Mouse (Mus musculus) layer of hippocampus, postnatal 36 days (tissue): Measurements from ENCODE around the gene Ltc4s. TPM values are rescaled to one million over a fixed set of nuclear protein-coding genes. Genes with fewer than 3 reads are reported as not detected.

Experiments used
- DNase-seq, 2 experiments: peaks; one replicate each; pipeline ENCODE4 v3.0.0; 2022
- total RNA-seq, 2 experiments: library from RNA; stranded (reverse); gene quantifications; 2 replicates each; pipeline ENCODE4 v1.2.3; 2021

Gene Ltc4s
- 1 to 10 TPM; 5.1 to 8.7 TPM for total RNA-seq

GRCm38 (mm10) chr11:50238324-50238723, at the start of gene Ltc4s:
TSS of gene Ltc4s (minus strand) at chr11:50238616.
- no peak for DNase-seq

DNA sequence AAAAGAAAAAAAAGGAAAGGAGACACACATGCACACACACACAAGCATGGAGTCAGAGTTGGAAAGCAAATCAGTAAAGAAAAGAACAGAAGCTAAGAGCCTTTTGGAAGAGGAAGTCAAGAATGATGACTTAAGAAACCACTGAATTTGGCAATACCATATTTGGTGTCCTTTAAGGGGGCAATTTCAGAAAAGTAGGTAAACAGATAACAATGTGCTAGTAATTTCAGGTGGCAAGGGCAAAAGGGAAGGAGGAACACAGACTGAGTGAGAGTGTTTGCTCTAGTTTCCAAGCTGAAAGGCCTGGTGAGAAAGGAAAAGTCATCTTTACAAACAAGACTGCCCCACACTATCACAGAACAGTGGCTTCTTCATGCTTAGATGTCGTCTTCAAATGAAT, 48.0 kb upstream of the Ltc4s start:
- DNase-seq = no peak

GRCm38 (mm10) chr11:50285696-50286095, 47.3 kb upstream of the Ltc4s start:
- no peak for DNase-seq

GRCm38 (mm10) chr11:50285263-50285662, 46.8 kb upstream of the Ltc4s start:
- no peak for DNase-seq

GRCm38 (mm10) chr11:50280053-50280452, 41.6 kb upstream of the Ltc4s start:
- DNase-seq = no peak

- DNase-seq = no peak
These were observed 40.6 kb upstream of the Ltc4s start for GRCm38 (mm10) chr11:50279005-50279404.

DNA sequence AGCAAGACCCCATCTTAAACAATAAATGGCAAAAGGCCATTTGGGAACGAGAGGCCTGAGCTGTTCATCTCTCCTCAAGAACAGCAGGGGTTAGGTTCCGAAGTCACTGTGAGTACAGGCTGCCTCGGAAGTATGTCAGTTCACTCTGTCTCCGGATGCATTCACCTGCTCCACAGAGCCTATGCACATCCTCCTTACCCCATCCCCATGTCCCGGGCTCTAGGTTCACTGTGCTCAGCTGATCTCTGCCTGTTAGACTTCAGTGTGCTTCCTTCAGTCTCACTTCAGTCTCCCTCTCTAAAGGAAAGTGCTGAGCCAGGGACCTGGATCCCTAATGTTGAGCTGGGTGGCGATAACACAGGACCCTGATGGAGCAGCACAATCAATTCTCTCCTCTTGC, 39.3 kb upstream of the Ltc4s start:
- no peak for DNase-seq

- no peak for DNase-seq
These were observed 38.6 kb upstream of the Ltc4s start for GRCm38 (mm10) chr11:50277025-50277424.

GRCm38 (mm10) chr11:50275568-50276151, 37.2 kb upstream of the Ltc4s start:
- DNase-seq = no peak

DNA sequence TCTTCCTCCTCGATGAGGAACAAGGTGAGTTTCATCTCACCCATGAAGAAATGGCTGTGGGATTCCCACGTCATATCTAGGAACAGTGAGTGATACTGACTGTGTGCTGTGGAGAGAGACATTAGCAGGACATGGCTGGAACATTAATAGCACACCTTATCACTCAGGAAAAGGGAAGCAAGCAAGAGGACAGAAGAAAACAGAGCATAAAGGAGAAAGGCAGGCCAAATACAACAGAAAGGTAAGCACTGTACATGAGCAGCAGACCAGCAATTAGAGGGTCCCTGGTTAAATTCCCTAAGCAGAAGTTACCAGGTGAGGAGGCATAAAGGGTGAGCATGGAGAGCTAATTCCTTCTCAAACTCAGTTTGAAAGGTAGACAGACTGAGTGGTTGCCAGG, 36.7 kb upstream of the Ltc4s start:
- DNase-seq = no peak

- no peak for DNase-seq
These were observed 34.4 kb upstream of the Ltc4s start for GRCm38 (mm10) chr11:50272819-50273218.

DNA sequence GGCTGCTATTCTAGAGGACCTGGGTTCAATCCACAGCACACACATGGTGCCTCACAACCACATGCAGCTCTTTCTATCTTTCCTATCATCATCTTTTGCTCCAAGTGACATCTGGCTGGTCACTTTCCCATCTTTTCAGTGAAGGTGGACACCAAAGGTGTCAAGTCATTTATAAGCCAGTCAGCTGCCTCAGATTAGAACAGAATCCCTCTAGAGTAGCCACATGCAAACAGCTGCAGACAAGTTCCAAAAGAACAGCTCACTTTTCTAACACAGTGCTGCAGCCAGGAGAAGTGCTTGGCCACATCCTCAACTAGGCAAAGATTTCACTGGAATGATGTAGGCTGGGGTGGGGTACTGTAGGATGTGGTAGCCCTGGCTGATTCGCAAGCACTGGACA, 31.5 kb upstream of the Ltc4s start:
- no peak for DNase-seq

- no peak for DNase-seq
These were observed 30.7 kb upstream of the Ltc4s start for GRCm38 (mm10) chr11:50269163-50269562.

- no peak for DNase-seq
These were observed 28.6 kb upstream of the Ltc4s start for GRCm38 (mm10) chr11:50266997-50267396.

DNA sequence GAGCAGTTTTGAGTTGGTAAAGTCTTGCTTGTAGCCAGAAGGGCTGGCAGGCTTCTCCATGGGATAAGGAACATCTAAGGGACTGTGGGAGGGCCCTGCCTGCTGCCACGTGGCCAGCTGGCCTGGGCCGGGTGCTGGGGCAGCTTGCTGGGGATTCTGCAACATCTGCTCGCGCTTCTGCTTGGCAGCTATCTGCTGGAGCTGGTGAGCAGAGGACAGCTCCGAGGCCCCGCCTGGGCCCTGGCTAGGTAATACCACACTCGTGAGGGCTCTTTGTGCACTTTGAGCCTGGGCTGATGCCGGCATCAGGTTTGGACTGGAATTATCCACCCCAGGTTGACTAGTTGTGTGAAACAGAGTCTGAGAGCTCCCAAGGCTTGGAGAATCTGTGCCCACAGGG, 27.5 kb upstream of the Ltc4s start:
- no peak for DNase-seq

- no peak for DNase-seq
These were observed 24.8 kb upstream of the Ltc4s start for GRCm38 (mm10) chr11:50263198-50263597.

GRCm38 (mm10) chr11:50262020-50262419, 23.6 kb upstream of the Ltc4s start:
- DNase-seq = no peak

GRCm38 (mm10) chr11:50258310-50258709, 19.9 kb upstream of the Ltc4s start:
- peak in 1 of 2 experiments; percentile 48 for DNase-seq

DNA sequence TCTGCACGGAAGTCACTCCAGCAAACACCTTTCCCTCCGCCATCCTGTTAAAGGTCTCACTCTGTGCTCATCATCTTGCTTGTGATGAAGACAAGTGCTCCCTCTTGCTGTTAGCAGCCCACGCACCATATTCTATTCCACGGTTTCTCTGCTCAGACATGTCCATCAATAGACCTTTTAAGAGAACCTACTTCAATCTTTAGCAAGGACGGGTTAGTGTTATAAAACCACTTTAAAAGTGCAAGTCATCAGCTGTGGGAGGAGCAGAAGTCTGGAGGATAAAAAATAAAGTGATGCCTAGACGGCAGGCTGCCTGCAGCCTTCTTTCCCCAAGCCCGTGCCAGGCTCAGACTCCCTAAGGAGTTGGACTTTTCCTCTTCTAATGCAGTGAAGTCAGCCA, 18.2 kb upstream of the Ltc4s start:
- no peak for DNase-seq

- peak; percentile 68 to 74 for DNase-seq
These were observed 15.7 kb upstream of the Ltc4s start for GRCm38 (mm10) chr11:50254010-50254580.

GRCm38 (mm10) chr11:50253393-50253792, 15.0 kb upstream of the Ltc4s start:
- no peak for DNase-seq

- no peak for DNase-seq
These were observed 14.4 kb upstream of the Ltc4s start for GRCm38 (mm10) chr11:50252684-50253265.

DNA sequence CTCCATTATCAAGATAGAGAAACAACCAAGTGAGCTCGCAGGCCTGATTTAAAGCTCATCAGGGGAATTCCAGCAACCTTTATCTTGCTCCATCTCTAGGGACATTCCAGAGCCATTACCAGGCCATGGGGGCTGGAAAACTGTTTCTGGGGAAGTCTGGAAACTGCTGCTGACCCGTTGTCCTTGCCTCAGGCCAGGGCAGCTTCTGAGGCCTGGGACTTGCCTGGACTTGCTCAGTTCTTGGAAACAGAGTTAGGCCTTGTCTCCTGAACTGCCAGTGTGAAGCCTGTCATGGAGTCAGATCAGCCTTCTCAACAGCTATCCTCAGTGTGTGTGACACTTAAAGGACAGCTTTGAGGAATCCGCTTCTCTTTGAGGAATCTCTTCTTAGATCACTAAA, 13.8 kb upstream of the Ltc4s start:
- no peak for DNase-seq

DNA sequence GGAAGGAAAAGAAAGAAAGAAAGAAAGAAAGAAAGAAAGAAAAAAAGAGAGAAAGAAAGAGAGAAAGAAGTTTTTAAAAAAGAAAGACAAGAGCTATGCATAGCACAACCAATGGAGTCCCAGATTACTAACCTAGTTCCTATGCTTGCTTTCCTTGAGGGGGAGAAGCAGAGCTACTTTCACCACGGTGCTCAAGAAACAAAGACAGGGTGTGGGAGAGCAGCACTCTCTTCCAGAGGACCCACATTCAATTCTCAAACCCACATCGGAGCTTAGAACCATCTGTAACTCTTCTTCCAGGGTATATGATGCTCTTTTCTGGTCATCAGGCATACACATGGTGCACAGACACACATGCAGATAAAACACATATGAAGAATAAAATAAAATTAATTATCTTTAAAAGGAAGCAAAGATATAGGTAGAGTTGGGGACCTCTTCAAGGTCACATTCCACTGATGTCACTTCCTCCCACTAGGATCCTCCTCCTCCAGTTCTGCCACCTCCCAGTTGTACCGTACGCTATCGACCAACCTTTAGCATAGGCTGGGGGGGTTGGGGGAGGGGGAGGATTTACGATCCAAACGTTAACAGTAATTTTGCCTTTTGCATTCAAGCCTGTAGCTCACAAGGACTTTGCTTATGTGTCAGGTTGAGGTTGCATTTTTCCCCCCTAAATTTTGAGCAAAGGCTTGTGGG, 10.2 kb upstream of the Ltc4s start:
- no peak for DNase-seq
